In the genomic region with DNA sequence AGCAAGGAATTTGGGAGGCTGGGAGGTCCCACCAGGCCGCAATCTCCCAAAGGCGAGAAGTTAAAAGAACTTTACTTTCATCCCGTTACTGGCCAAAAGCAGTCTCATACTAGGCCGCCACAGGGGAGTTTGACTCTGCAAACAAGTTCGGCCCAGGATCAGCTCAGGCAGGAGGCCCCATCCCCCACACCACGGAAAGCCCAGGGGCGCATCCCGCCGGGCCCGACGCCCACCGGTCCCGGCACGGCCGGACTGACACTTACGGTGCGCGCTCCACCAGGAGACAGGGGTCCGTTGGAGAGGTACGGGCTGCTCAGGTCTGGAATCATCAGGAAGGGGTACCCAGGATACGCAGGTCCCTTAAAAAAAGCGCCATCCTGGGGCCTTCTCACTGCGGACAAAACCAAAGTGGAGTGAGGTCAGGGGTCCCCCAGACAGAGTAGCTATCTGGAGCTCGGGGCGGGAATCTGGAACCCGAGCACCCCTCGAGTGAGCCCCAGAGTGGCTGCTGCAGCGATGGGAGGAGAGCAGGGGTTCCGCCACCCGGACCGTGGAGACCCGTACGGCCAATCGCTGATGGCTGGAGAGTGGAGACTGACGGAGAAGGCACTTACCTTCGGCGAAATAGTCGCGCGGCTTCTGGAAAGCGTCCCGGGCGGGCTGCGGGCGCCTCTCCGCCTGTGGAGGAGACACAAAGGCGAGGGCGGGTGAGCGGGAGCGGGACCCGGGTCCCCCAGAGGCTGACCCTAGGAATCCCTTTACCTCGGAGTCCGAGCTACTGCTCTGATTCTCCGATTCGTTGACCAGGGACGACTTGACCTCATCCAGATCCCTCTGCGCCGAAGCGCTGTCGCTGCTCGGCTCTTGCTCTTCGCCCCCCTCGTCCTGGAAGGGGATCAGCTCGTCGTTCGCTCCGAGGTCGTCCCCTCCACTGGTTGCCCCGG, we compare ENCODE assay signal across 7 mouse cellular contexts. TPM values are rescaled to one million over a fixed set of nuclear protein-coding genes. Genes with fewer than 3 reads are reported as not detected.
DNase-seq lines count a peak whose midpoint lies in the region; ATAC-seq and TF ChIP-seq lines count a peak whose summit lies in the region.

No protein-coding gene starts in this region.

- H3K4me1 ChIP-seq in ES-E14 (ENCODE audit: control insufficient read depth in 2 of 2, insufficient read depth in 2 of 2, low read length in 2 of 2, poor library complexity in 1 of 2), result peaks cover 2 to 4% of the 10 kb centered on the region in 2 experiments; a peak in 1 of 4 replicates
- H3K4me1 ChIP-seq in forebrain, embryonic 11.5 days (replicated peaks; ENCODE audit: control insufficient read depth, insufficient read depth, low read length), result peaks cover 6% of the 10 kb centered on the region; the same call in 1 of the 2 replicates
- peaks cover 7% of the 10 kb centered on the region; the same call in 1 of the 2 replicates for H3K4me1 ChIP-seq in small intestine, adult 2 months (ENCODE audit: control insufficient read depth, insufficient read depth, insufficient read length, low read length)

- peak overlapping the region; percentile 92 for H3K27ac ChIP-seq in ES-E14 (ENCODE audit: insufficient read depth, low read depth, low read length, poor library complexity, severe bottlenecking)
- peak overlapping the region; percentile 74 for H3K27ac ChIP-seq in forebrain, embryonic 11.5 days (ENCODE audit: low read depth, low read length)
- H3K27ac ChIP-seq in small intestine, adult 2 months (ENCODE audit: insufficient read depth, low read depth, low read length), result peak overlapping the region; percentile 27; the same call in 1 of the 2 replicates

- peak; percentile 19 for ATAC-seq in forebrain, embryonic 11.5 days (replicated peaks; ENCODE audit: low FRiP score)

- DNase-seq in ES-E14 (ENCODE audit: low read depth, low spot score), result no peak
- peak; percentile 74 for DNase-seq in adrenal gland, postnatal 14 days
- DNase-seq in forebrain, embryonic 11.5 days (ENCODE audit: low spot score), result peak; percentile 77
- DNase-seq in heart, postnatal 10 days, result peak; percentile 74 to 75
- peak; percentile 23 to 64 for DNase-seq in kidney, postnatal 36 days
- peak; percentile 60 for DNase-seq in mesoderm, embryonic 11.5 days (ENCODE audit: low read depth, low spot score)

- H3K9me3 ChIP-seq in ES-E14 (ENCODE audit: control insufficient read depth, insufficient read depth, low read depth, low read length), result no peaks in the 10 kb centered on the region
- no peaks in the 10 kb centered on the region for H3K9me3 ChIP-seq in forebrain, embryonic 11.5 days (ENCODE audit: control insufficient read depth, low read length)

- TF ChIP-seq POLR2A in small intestine, adult 2 months (IDR thresholded peaks at IDR 0.05; ENCODE audit: low read depth, low read length), result no peak

- under 1% methylated on average over 69 of the region's 69 CpGs for WGBS in forebrain, embryonic 11.5 days
- 5% methylated on average over 68 of the region's 69 CpGs for WGBS in small intestine, adult 2 months

- peak overlapping the region; percentile 93 for H3K9ac ChIP-seq in ES-E14 (ENCODE audit: insufficient read depth, low read depth, low read length, poor library complexity, severe bottlenecking)
- H3K9ac ChIP-seq in forebrain, embryonic 11.5 days (ENCODE audit: low read length), result peak overlapping the region; percentile 79

- H3K36me3 ChIP-seq in ES-E14 (ENCODE audit: control insufficient read depth, insufficient read depth, low read length, poor library complexity, severe bottlenecking), result peaks cover 8% of the 10 kb centered on the region; the same call in 1 of the 2 replicates
- H3K36me3 ChIP-seq in forebrain, embryonic 11.5 days (ENCODE audit: control insufficient read depth, insufficient read depth, low read length), result peaks cover 3% of the 10 kb centered on the region; the same call in 1 of the 2 replicates
- no peaks in the 10 kb centered on the region for H3K36me3 ChIP-seq in small intestine, adult 2 months (ENCODE audit: control insufficient read depth, insufficient read depth, low read length)

- H3K4me2 ChIP-seq in forebrain, embryonic 11.5 days (ENCODE audit: low read depth, low read length, severe bottlenecking), result peak overlapping the region; percentile 75

- in situ Hi-C loops in ES-E14 (cut with MboI; ENCODE audit: low sequenced_read_pairs in 2 of 2, unreplicated experiment in 2 of 2), result no loop called here

- peak overlapping the region; percentile 90 to 97 for H3K4me3 ChIP-seq in ES-E14 (ENCODE audit: insufficient read depth in 1 of 2, low read depth in 1 of 2, low read length in 2 of 2, poor library complexity in 1 of 2, severe bottlenecking in 1 of 2)
- H3K4me3 ChIP-seq in forebrain, embryonic 11.5 days (ENCODE audit: low read depth, low read length), result peak overlapping the region; percentile 84
- H3K4me3 ChIP-seq in small intestine, adult 2 months (ENCODE audit: low read depth, low read length), result peak overlapping the region; percentile 73

- no peak for TF ChIP-seq CTCF in small intestine, adult 2 months (IDR thresholded peaks at IDR 0.05; ENCODE audit: extremely low read depth, insufficient read length, insufficient replicate concordance, low read depth, low read length)

- H3K27me3 ChIP-seq in forebrain, embryonic 11.5 days (ENCODE audit: control insufficient read depth, insufficient read depth, low read length), result no peaks in the 10 kb centered on the region
- peaks cover 21% of the 10 kb centered on the region for H3K27me3 ChIP-seq in small intestine, adult 2 months (ENCODE audit: control insufficient read depth, insufficient read depth, low read length)

- intact Hi-C loops in heart, postnatal 10 days (cut with DNase I), result loop anchor here (2.0 to 10.0 kb wide), 3 partner anchors 41 to 437 kb away; partner anchors contain the start of gene Dnah6

TF ChIP-seq in ES-E14, 5 proteins besides CTCF, POLR2A, EP300 and RAD21:
- TF ChIP-seq MAFK (IDR thresholded peaks at IDR 0.05; ENCODE audit: insufficient read depth, low read depth, low read length), result 0 out of 2 replicates have a peak, but pooled peaks have one; percentile 26
- TF ChIP-seq ZNF384 (IDR thresholded peaks at IDR 0.05; ENCODE audit: low read depth, low read length), result no peak

RNA-seq across cellular contexts. Expression of gene Tcf7l1, which starts 0.8 kb away (rescaled TPM):
- 12.5 and 14.5 TPM in 2 replicates for total RNA-seq in ES-E14 (2012; rRNA removed)
- total RNA-seq in adrenal gland, postnatal 14 days (2021), result 18.2 and 21.4 TPM in 2 replicates
- polyA plus RNA-seq in forebrain, embryonic 11.5 days (2014; fragmentation: Nextera tagmentation; extraction: Ambion mirVana), result 31.2 and 33.3 TPM in 2 replicates
- total RNA-seq in heart, postnatal 10 days (2021), result 10 to 100 TPM; 20.6 to 24.6 TPM
- polyA plus RNA-seq in small intestine, adult 2 months (2012; rRNA removed), result 4.7 and 5.8 TPM in 2 replicates

Comparison
In these comparisons a context has a peak if more than half of its experiments do, and no peak if none do; other contexts are left out.
1. H3K27ac ChIP-seq: peak in every context shown above with its lines; median percentile 92 in ES-E14; 74 in forebrain, embryonic 11.5 days; 27 in small intestine, adult 2 months.